In the genomic region with DNA sequence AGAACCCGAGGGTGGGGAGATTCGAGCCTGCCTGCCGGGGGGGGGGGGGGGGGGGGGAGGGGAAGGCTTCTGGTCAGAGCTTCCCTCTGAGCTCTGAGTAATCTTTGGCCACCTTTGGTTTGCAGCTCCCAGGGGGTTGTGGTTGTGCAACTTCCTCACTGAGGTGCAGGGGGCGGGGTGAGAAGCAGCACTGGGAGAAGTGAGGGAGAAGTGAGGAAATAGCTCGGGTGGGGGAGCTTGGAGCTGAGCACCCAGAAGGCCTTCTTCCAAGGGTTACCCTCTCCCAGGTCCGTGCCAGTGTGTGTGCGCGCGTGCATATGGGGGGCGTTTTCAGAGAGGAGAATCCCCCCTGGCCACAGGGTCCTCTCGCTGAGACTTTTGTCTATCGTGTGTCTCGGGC, we compare ENCODE assay signal across 9 mouse cellular contexts. TPM values are rescaled to one million over a fixed set of nuclear protein-coding genes. Genes with fewer than 3 reads are reported as not detected.
DNase-seq lines count a peak whose midpoint lies in the region; ATAC-seq lines count a peak whose summit lies in the region.
"Had no signal": no experiment of that assay in that cellular context is flagged by ENCODE, and none has a peak within 500 bp of the region (broad histone marks: within the 10 kb centered on the region; RNA-seq: fewer than 3 reads in every experiment).

No protein-coding gene starts in this region.

- peak; percentile 66 for DNase-seq in adrenal gland, adult 2 months
- no peak for DNase-seq in adrenal gland, adult 18-20 months (ENCODE audit: low spot score in 2 of 2)
- DNase-seq in MEL-GATA-1-ER (ENCODE audit: extremely low read depth, low read depth), result peak; percentile 91
- peak; percentile 64 for DNase-seq in heart, postnatal 25 days (ENCODE audit: low spot score)
- no peak for DNase-seq in right cerebral cortex, adult 2 months (ENCODE audit: low spot score in 2 of 2)
- no peak for DNase-seq in ovary, adult 18-20 months (ENCODE audit: low spot score)

- peak; percentile 98 for ATAC-seq in megakaryocyte, adult 5-6 weeks (ENCODE audit: poor library complexity, severe bottlenecking)
- no peak for ATAC-seq in inflammation-experienced regulatory T-cells, adult 6 months

- intact Hi-C loops in heart, postnatal 25 days (cut with DNase I), result no loop called here

RNA-seq across cellular contexts. Expression of gene Tfeb, which starts 17.4 kb away (rescaled TPM):
- 10 to 100 TPM; 14.7 to 24.5 TPM for total RNA-seq in adrenal gland, adult 2 months (2021)
- polyA plus RNA-seq in adrenal gland, adult 2 months (2012; rRNA removed), result 65.7 and 100.0 TPM in 2 replicates
- total RNA-seq in adrenal gland, adult 18-20 months (2021), result 10 to 100 TPM; 12.4 to 16.0 TPM
- 10 to 100 TPM; 40.8 to 45.7 TPM for total RNA-seq in heart, postnatal 25 days (2021)
- 31.0 and 31.7 TPM in 2 replicates for total RNA-seq in megakaryocyte, adult 5-6 weeks (2015)
- 38.5 and 39.9 TPM in 2 replicates for total RNA-seq in megakaryocyte, adult 5-6 weeks (2017)
- polyA plus RNA-seq in inflammation-experienced regulatory T-cells, adult 6 months (2017; shearing (Covaris generic)), result 10 to 100 TPM in 1 of 3 experiments, 1 to 10 TPM in 2; 5.6 to 10.6 (median 6.5) TPM

RNA-seq across cellular contexts. Expression of gene Pgc, which starts 27.6 kb away (rescaled TPM):
- not detected for total RNA-seq in adrenal gland, adult 2 months (2021)
- 1.6 and 27.4 TPM in 2 replicates for polyA plus RNA-seq in adrenal gland, adult 2 months (2012; rRNA removed)
- not detected for total RNA-seq in adrenal gland, adult 18-20 months (2021)
- total RNA-seq in heart, postnatal 25 days (2021), result not detected
- not detected in 2 replicates for total RNA-seq in megakaryocyte, adult 5-6 weeks (2015)
- not detected in 2 replicates for total RNA-seq in megakaryocyte, adult 5-6 weeks (2017)
- polyA plus RNA-seq in inflammation-experienced regulatory T-cells, adult 6 months (2017; shearing (Covaris generic)), result not detected
- polyA plus RNA-seq: embryonic facial prominence, embryonic 13.5 days had no signal

RNA-seq across cellular contexts. Expression of gene Prickle4, which starts 59.7 kb away (rescaled TPM):
- total RNA-seq in adrenal gland, adult 2 months (2021), result 1 to 10 TPM; 3.5 to 3.7 TPM
- 10.6 and 13.7 TPM in 2 replicates for polyA plus RNA-seq in adrenal gland, adult 2 months (2012; rRNA removed)
- 1 to 10 TPM; 4.1 to 5.5 TPM for total RNA-seq in adrenal gland, adult 18-20 months (2021)
- 1 to 10 TPM; 3.8 to 5.6 TPM for total RNA-seq in heart, postnatal 25 days (2021)
- total RNA-seq in megakaryocyte, adult 5-6 weeks (2015), result 0.16 TPM in 1 of 2 replicates, not detected in the other
- total RNA-seq in megakaryocyte, adult 5-6 weeks (2017), result 1.1 TPM in 1 of 2 replicates, not detected in the other
- polyA plus RNA-seq in inflammation-experienced regulatory T-cells, adult 6 months (2017; shearing (Covaris generic)), result not detected

RNA-seq across cellular contexts. Expression of gene Gm21981, which starts 60.0 kb away (rescaled TPM):
- total RNA-seq in adrenal gland, adult 2 months (2021), result under 1 TPM; 0.43 to 0.86 TPM
- 0.44 and 1.1 TPM in 2 replicates for polyA plus RNA-seq in adrenal gland, adult 2 months (2012; rRNA removed)
- under 1 TPM; 0.58 to 0.96 TPM for total RNA-seq in adrenal gland, adult 18-20 months (2021)
- total RNA-seq in heart, postnatal 25 days (2021), result 1 to 10 TPM in 1 of 2 experiments, under 1 TPM in 1; 0.55 to 1.0 TPM
- not detected in 2 replicates for total RNA-seq in megakaryocyte, adult 5-6 weeks (2015)
- not detected in 2 replicates for total RNA-seq in megakaryocyte, adult 5-6 weeks (2017)
- polyA plus RNA-seq in inflammation-experienced regulatory T-cells, adult 6 months (2017; shearing (Covaris generic)), result not detected

Comparison
In these comparisons a context has a peak if more than half of its experiments do, and no peak if none do; other contexts are left out.
1. DNase-seq: peak in adrenal gland, adult 2 months (single experiment), MEL-GATA-1-ER (single experiment) and heart, postnatal 25 days (single experiment); none in adrenal gland, adult 18-20 months (0 of 2), right cerebral cortex, adult 2 months (0 of 2) and ovary, adult 18-20 months (single experiment).